In the genomic region with DNA sequence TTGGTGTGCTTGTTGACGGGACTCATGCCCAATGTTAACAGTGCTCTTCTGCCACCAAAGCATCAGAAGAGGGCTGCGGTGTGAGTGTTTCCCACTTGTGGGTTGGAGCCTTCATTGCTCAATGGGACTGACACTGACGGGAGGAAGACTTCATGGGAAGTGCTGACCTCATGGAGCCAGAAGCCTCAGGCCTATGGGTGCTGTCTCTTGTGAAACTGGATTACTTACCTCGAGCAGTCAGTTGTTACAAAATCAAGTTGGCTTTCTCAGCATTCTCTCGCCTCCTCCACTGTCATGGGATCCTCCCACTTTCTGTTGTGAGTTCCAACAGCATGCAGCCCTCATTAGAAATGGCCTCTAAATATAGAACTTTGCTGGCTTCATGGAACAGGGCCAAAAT, we compare ENCODE assay signal across 15 mouse cellular contexts. TPM values are rescaled to one million over a fixed set of nuclear protein-coding genes. Genes with fewer than 3 reads are reported as not detected.
DNase-seq lines count a peak whose midpoint lies in the region; ATAC-seq and TF ChIP-seq lines count a peak whose summit lies in the region.
"Had no signal": no experiment of that assay in that cellular context is flagged by ENCODE, and none has a peak within 500 bp of the region (broad histone marks: within the 10 kb centered on the region; RNA-seq: fewer than 3 reads in every experiment).

No protein-coding gene starts in this region.

- no peak overlapping the region for H3K9ac ChIP-seq in heart, embryonic 11.5 days (ENCODE audit: low read depth, low read length)
- no peak overlapping the region for H3K9ac ChIP-seq in hindbrain, embryonic 11.5 days (ENCODE audit: low read depth, low read length)
- H3K9ac ChIP-seq: forebrain, embryonic 12.5 days had no signal

- TF ChIP-seq CTCF in Patski (IDR thresholded peaks at IDR 0.05) = no peak

- in situ Hi-C loops in Patski (cut with MboI; ENCODE audit: low pct_unique_long_range_greater_than_20kb) = no loop called here

- H3K27ac ChIP-seq in heart, embryonic 11.5 days (ENCODE audit: low read depth, low read length) = no peak overlapping the region
- peak overlapping the region; percentile 51 for H3K27ac ChIP-seq in macrophage
- no peak overlapping the region for H3K27ac ChIP-seq in hindbrain, embryonic 11.5 days (ENCODE audit: low read depth, low read length)
- H3K27ac ChIP-seq: forebrain, embryonic 12.5 days; layer of hippocampus, adult 2 months had no signal

- no peak overlapping the region for H3K4me2 ChIP-seq in heart, embryonic 11.5 days
- no peak overlapping the region for H3K4me2 ChIP-seq in hindbrain, embryonic 11.5 days (replicated peaks; ENCODE audit: low read depth, low read length)
- H3K4me2 ChIP-seq: forebrain, embryonic 12.5 days had no signal

- peaks cover 4% of the 10 kb centered on the region; the same call in 1 of the 2 replicates for H3K4me1 ChIP-seq in heart, embryonic 11.5 days (ENCODE audit: control insufficient read depth, insufficient read depth, low read length)
- H3K4me1 ChIP-seq in hindbrain, embryonic 11.5 days (replicated peaks; ENCODE audit: control insufficient read depth, insufficient read depth, low read length) = no peaks in the 10 kb centered on the region
- H3K4me1 ChIP-seq: forebrain, embryonic 12.5 days had no signal

- 76% methylated on average over 5 of the region's 5 CpGs for WGBS in heart, embryonic 11.5 days (ENCODE audit: insufficient replicate concordance)
- 2% methylated on average over 5 of the region's 5 CpGs for WGBS in macrophage (ENCODE audit: missing documents)
- WGBS in hindbrain, embryonic 11.5 days = 91% methylated on average over 5 of the region's 5 CpGs

- POLR2A ChIA-PET in Patski (lab: Charles Lee) = no interaction called here

- no peak for ATAC-seq in heart, embryonic 11.5 days (replicated peaks; ENCODE audit: insufficient number of reproducible peaks, low FRiP score, low TSS enrichment)
- ATAC-seq in Patski = peak; percentile 21
- peak; percentile 97 for ATAC-seq in granulocyte monocyte progenitor cell, adult 5-6 weeks (replicated peaks; ENCODE audit: poor library complexity, severe bottlenecking)
- no peak for ATAC-seq in hindbrain, embryonic 11.5 days (ENCODE audit: low FRiP score)
- ATAC-seq: hindbrain, embryonic 16.5 days had no signal

- H3K79me2 ChIP-seq in macrophage (ENCODE audit: inconsistent target) = no peaks in the 10 kb centered on the region

- H3K9me3 ChIP-seq in heart, embryonic 11.5 days (replicated peaks; ENCODE audit: control insufficient read depth, low read length) = no peaks in the 10 kb centered on the region
- H3K9me3 ChIP-seq in hindbrain, embryonic 11.5 days (ENCODE audit: control insufficient read depth, low read length) = no peaks in the 10 kb centered on the region
- H3K9me3 ChIP-seq: forebrain, embryonic 12.5 days had no signal

- no peaks in the 10 kb centered on the region for H3K27me3 ChIP-seq in heart, embryonic 11.5 days (ENCODE audit: control insufficient read depth, insufficient read depth, low read length)
- H3K27me3 ChIP-seq in Patski = no peaks in the 10 kb centered on the region
- H3K27me3 ChIP-seq in hindbrain, embryonic 11.5 days (ENCODE audit: control insufficient read depth, insufficient read depth, low read length) = no peaks in the 10 kb centered on the region
- H3K27me3 ChIP-seq: forebrain, embryonic 12.5 days had no signal

- no peak overlapping the region for H3K4me3 ChIP-seq in heart, embryonic 11.5 days (ENCODE audit: low read depth, low read length)
- no peak overlapping the region for H3K4me3 ChIP-seq in macrophage (ENCODE audit: inconsistent target)
- no peak overlapping the region for H3K4me3 ChIP-seq in hindbrain, embryonic 11.5 days (ENCODE audit: low read depth, low read length)
- H3K4me3 ChIP-seq: forebrain, embryonic 12.5 days; layer of hippocampus, adult 2 months; myocyte had no signal

- CTCF ChIA-PET in Patski (lab: Charles Lee) = interaction anchor here (1.2 kb wide), 1 partner anchor 11 kb away, joined by 4 read pairs; no protein-coding TSS in a partner anchor

- peak; percentile 92 for DNase-seq in heart, adult 11 months
- no peak for DNase-seq in Patski (ENCODE audit: low read depth, low spot score)
- no peak for DNase-seq in layer of hippocampus, postnatal 25 days (ENCODE audit: extremely low spot score in 1 of 2, low spot score in 1 of 2)
- no peak for DNase-seq in hindbrain, embryonic 11.5 days (ENCODE audit: low spot score)
- no peak for DNase-seq in cerebellum, adult 9-11 months
- DNase-seq: cerebellum, adult 18-20 months; gastrocnemius, postnatal 36 days; kidney, adult 2 months had no signal

- H3K36me3 ChIP-seq in heart, embryonic 11.5 days (ENCODE audit: control insufficient read depth, insufficient read depth, low read length) = no peaks in the 10 kb centered on the region
- H3K36me3 ChIP-seq in macrophage (ENCODE audit: inconsistent target) = no peaks in the 10 kb centered on the region
- H3K36me3 ChIP-seq in hindbrain, embryonic 11.5 days (ENCODE audit: control insufficient read depth, insufficient read depth, low read length) = no peaks in the 10 kb centered on the region
- H3K36me3 ChIP-seq: forebrain, embryonic 12.5 days had no signal

RNA-seq across cellular contexts. Expression of gene Zcchc2, which starts 25.0 kb away (rescaled TPM):
- polyA plus RNA-seq in heart, embryonic 11.5 days (2014; fragmentation: Nextera tagmentation; extraction: Ambion mirVana) = 2.4 and 2.7 TPM in 2 replicates
- polyA plus RNA-seq in Patski (2021) (14.1 TPM), macrophage (2018) (21.2 to 22.6 TPM (median 22.2 TPM) in 3 replicates)
- 14.8 and 18.7 TPM in 2 replicates for total RNA-seq in granulocyte monocyte progenitor cell, adult 5-6 weeks (2014; fragmentation: Nextera tagmentation)
- total RNA-seq in granulocyte monocyte progenitor cell, adult 5-6 weeks (2017) = 13.7 and 15.9 TPM in 2 replicates
- total RNA-seq in macrophage (2018; cell fraction: chromatin; rRNA removed) = 100 to 1,000 TPM in 9 of 26 experiments, 10 to 100 TPM in 17; 27.4 to 263 (median 93.3) TPM
- total RNA-seq in macrophage (2018; cell fraction: cytosol; rRNA removed) = 10 to 100 TPM; 21.1 to 83.6 (median 33.9) TPM
- total RNA-seq in macrophage (2018; cell fraction: nucleus; rRNA removed) = 100 to 1,000 TPM in 5 of 26 experiments, 10 to 100 TPM in 21; 25.7 to 238 (median 78.2) TPM
- 10 to 100 TPM; 18.5 to 22.2 TPM for total RNA-seq in layer of hippocampus, postnatal 25 days (2021)
- polyA plus RNA-seq in hindbrain, embryonic 11.5 days (2014; fragmentation: Nextera tagmentation; extraction: Ambion mirVana) = 2.3 and 2.9 TPM in 2 replicates

Comparison
In these comparisons a context has a peak if more than half of its experiments do, and no peak if none do; other contexts are left out.
1. ATAC-seq: peak in Patski (single experiment) and granulocyte monocyte progenitor cell, adult 5-6 weeks (single experiment); none in heart, embryonic 11.5 days (single experiment) and hindbrain, embryonic 11.5 days (single experiment).